Mouse (Mus musculus): ENCODE measurements around the gene 4921501E09Rik. TPM values are rescaled to one million over a fixed set of nuclear protein-coding genes. Genes with fewer than 3 reads are reported as not detected.

4921501E09Rik gene
- polyA plus RNA-seq, 1 experiment from 2014 or later, result not detected

Other genes with a start within 250 kb of the 4921501E09Rik start
- gene Zfp799, start 237.8 kb downstream of the 4921501E09Rik start, polyA plus RNA-seq (2015; fragmentation: Nextera tagmentation; extraction: Ambion mirVana), result 22.8 and 23.6 TPM in 2 replicates
- 9.2 and 10.6 TPM in 2 replicates for gene Zfp870, start 176.4 kb downstream of the 4921501E09Rik start, polyA plus RNA-seq (2015; fragmentation: Nextera tagmentation; extraction: Ambion mirVana)
- 0.10 TPM in 1 of 2 replicates, not detected in the other for gene Cyp4f14, start 150.7 kb downstream of the 4921501E09Rik start, polyA plus RNA-seq (2015; fragmentation: Nextera tagmentation; extraction: Ambion mirVana)
- gene Cyp4f13, start 120.7 kb downstream of the 4921501E09Rik start, polyA plus RNA-seq (2015; fragmentation: Nextera tagmentation; extraction: Ambion mirVana), result 7.0 and 7.9 TPM in 2 replicates
- gene Zfp472, start 102.2 kb downstream of the 4921501E09Rik start, polyA plus RNA-seq (2015; fragmentation: Nextera tagmentation; extraction: Ambion mirVana), result 9.7 and 10.9 TPM in 2 replicates
- 22.0 and 22.6 TPM in 2 replicates for gene Zfp952, start 74.9 kb downstream of the 4921501E09Rik start, polyA plus RNA-seq (2015; fragmentation: Nextera tagmentation; extraction: Ambion mirVana)
- 28.8 and 30.1 TPM in 2 replicates for gene Zfp763, start 34.7 kb downstream of the 4921501E09Rik start, polyA plus RNA-seq (2015; fragmentation: Nextera tagmentation; extraction: Ambion mirVana)
- 22.5 and 25.3 TPM in 2 replicates for gene Zfp563, start 21.3 kb upstream of the 4921501E09Rik start, polyA plus RNA-seq (2015; fragmentation: Nextera tagmentation; extraction: Ambion mirVana)
- gene Morc2b, start 71.6 kb upstream of the 4921501E09Rik start, polyA plus RNA-seq (2015; fragmentation: Nextera tagmentation; extraction: Ambion mirVana), result 0.39 and 0.51 TPM in 2 replicates
- gene Olfr55, start 100.4 kb upstream of the 4921501E09Rik start, polyA plus RNA-seq (2015; fragmentation: Nextera tagmentation; extraction: Ambion mirVana), result 0.04 and 0.08 TPM in 2 replicates
- gene Olfr239, start 123.2 kb upstream of the 4921501E09Rik start, polyA plus RNA-seq (2015; fragmentation: Nextera tagmentation; extraction: Ambion mirVana), result not detected in 2 replicates
- gene Olfr1564, start 153.6 kb upstream of the 4921501E09Rik start, polyA plus RNA-seq (2015; fragmentation: Nextera tagmentation; extraction: Ambion mirVana), result 0.05 TPM in 1 of 2 replicates, not detected in the other
- 25.6 and 26.2 TPM in 2 replicates for gene Zfp955a, start 187.1 kb upstream of the 4921501E09Rik start, polyA plus RNA-seq (2015; fragmentation: Nextera tagmentation; extraction: Ambion mirVana)
- 0.05 and 0.08 TPM in 2 replicates for gene Olfr63, start 196.6 kb upstream of the 4921501E09Rik start, polyA plus RNA-seq (2015; fragmentation: Nextera tagmentation; extraction: Ambion mirVana)
- gene Zfp955b, start 221.5 kb upstream of the 4921501E09Rik start, polyA plus RNA-seq (2015; fragmentation: Nextera tagmentation; extraction: Ambion mirVana), result 20.6 and 21.9 TPM in 2 replicates